Mouse (Mus musculus) gonadal fat pad, adult 2 months (tissue): ENCODE data around the gene Atf6b. TPM values are rescaled to one million over a fixed set of nuclear protein-coding genes. Genes with fewer than 3 reads are reported as not detected.

ENCODE experiments used
- DNase-seq: peaks from one replicate; pipeline ENCODE4 v3.0.0-alpha.2; 2012; ENCODE audit warnings: low read depth
- polyA plus RNA-seq: library from polyadenylated mRNA; depleted of rRNA; stranded (reverse); fragments of >200 nt; gene quantifications from 2 replicates; pipeline ENCODE4 v1.2.3, GENCODE M21; 2012

Atf6b gene
- polyA plus RNA-seq, 1 experiment = 87.8 TPM

DNA sequence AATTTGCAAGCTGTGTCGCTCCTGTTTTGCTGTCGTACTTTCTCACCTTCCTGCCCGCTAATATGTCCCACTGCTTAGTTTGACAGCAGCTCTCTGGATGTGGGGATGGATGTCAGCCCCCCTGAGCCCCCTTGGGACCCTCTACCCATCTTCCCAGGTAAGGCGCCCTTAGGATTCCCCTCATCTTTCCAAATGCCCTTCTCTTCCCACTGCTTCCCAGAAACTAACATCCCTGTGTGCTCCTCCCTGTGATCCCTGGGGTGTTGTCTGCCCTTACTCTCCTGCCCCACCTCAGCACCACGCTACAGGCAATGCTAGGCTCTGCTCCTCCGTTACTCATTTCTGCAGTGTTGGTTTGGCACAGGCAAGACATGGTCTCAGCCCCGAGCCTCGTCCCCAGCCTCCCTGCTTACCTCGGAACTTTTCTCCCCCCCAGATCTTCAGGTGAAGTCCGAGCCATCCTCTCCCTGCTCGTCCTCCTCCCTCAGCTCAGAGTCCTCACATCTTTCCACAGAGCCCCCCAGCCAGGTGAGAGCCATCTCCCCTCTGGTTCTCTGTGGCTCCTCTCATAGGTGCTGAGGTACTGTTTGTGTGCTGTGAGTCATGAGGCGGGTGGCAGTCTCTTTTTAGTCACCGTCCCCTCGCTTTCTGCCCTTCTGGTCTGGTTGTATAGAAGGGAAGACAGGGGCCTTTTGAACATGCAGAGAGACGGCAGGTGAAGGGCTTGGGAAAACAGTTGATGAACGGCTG lies 1.4 kb downstream of the Atf6b start:
- DNase-seq = no peak

- no peak for DNase-seq
Measured at GRCm38 (mm10) chr17:34649106-34649864, 2.3 kb downstream of the Atf6b start.

DNA sequence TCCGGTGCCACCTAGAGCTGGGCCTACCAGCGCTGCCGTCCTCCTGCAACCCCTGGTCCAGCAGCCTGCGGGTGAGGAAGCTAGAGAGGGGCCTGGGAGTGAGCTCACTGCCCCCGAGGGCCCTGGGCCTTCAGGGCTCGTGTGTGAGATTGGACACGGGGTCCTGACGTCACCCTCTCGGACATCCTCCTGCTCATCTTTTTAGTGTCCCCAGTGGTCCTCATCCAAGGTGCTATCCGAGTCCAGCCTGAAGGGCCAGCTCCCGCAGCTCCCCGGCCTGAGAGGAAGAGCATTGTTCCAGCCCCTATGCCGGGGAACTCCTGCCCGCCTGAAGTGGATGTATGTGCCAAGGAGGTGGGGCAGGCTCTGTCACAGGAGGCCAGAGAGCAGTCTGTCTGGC lies 3.8 kb downstream of the Atf6b start:
- no peak for DNase-seq

- DNase-seq = no peak
Measured at GRCm38 (mm10) chr17:34651507-34652221, 4.7 kb downstream of the Atf6b start.

- DNase-seq = no peak
Measured at GRCm38 (mm10) chr17:34652546-34652945, 5.6 kb downstream of the Atf6b start.

GRCm38 (mm10) chr17:34652985-34653384 lies 6.0 kb downstream of the Atf6b start:
- DNase-seq = no peak

DNA sequence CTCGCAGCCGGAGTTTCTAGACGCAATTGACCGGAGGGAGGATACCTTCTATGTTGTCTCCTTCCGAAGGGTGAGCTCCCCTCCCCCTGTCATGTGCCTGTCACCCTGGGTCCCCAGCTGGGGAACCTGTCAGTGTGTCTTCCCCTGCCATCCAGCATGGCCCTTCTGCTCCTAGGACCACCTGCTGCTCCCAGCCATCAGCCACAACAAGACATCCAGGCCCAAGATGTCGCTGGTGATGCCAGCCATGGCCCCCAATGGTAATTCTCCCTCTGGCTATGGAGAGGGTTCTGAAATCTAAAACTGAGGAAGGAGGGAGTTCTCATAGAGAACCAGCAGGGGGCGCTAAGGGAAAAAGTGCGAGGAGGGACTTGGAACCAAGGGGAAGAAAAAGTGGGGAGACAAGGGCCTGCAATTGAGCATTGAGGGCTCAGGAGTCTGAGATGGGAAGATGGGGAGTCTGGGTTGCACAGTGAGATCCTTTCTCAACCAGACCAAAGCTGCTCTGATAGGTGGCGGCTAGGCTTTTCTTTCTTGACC lies 6.9 kb downstream of the Atf6b start:
- no peak for DNase-seq

- DNase-seq = no peak
Measured at GRCm38 (mm10) chr17:34654392-34654791, 7.4 kb downstream of the Atf6b start.

DNA sequence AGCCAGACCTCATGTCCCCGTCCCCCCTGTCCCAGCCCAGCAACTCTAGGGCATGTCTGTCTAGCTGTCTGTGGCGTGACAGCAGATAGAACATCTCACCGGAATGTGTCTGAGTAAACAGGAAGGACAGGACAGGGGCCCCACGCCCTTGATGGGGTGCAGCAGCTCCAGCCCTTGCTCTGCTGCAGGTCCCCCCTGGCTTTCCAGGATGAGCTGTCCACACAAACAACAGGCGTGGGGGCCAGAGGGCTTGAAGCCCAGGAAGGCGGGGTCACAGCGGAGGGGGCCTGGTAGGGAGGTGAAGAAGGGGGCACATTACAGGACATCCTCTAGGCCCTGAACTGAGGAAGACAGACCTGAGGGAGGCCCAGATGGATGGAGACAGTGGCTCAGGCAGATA lies 8.2 kb downstream of the Atf6b start:
- no peak for DNase-seq

- no peak for DNase-seq
Measured at GRCm38 (mm10) chr17:34655581-34655991, 8.6 kb downstream of the Atf6b start.

GRCm38 (mm10) chr17:34656666-34657065 lies 9.7 kb downstream of the Atf6b start:
- no peak for DNase-seq

DNA sequence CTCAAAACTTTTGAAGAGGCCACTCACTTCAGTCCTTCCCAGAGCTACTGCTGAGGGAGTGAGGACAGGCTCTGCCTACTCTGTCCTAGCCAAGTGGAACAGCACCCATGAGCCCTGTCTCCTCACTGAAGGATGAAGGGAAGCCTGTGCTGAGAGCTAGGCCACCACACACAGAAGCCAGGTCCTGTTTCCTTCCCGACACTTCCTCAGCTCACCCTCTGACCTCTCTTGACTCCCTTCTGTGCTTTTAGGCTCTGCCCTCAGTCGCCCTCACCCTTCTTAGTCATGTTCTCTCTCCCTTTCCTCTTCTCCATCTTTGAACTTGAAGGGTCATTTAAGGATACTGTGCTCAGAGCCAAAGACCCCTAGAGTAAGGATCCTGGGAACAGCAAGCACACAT lies 10.3 kb downstream of the Atf6b start:
- no peak for DNase-seq

DNA sequence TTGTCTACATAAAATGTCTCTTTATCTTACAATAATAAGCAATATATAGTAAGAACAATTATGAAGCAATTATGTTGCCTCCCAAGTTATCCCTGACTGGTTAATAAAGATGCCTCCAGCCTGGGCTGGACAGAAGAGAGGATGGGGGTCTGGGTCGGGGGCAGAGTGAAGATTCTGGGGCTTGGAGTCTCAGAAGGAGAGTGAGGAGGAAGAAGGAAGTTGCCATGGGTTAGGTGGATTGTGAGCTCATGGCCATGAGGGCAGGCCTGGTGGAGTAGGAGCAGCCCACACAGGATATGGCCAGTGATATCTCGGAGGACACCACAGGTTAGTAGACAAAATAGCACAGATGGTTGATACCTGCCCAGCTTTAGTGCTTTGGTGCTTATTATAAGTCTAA lies 11.2 kb downstream of the Atf6b start:
- DNase-seq = no peak

DNA sequence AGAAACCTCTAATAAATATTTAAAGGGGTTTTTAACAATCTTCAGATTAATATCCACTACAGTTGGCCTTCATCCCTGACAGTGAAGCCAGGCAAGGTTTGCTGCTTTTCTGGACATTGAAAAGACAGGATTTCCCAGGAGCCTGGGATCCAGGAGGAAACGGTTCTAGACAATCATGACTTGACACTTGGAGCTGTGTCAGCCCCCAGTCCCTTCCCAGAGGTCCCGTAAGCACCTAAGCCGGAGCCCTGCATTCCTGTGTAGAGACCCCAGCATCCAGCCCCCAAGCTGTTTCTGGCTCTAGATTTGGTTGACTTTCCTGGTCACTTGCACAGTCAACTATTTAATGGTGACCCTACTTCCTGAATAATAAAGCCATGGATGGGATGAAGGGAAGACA lies 11.6 kb downstream of the Atf6b start:
- no peak for DNase-seq

GRCm38 (mm10) chr17:34659181-34659896 lies 12.4 kb downstream of the Atf6b start:
- no peak for DNase-seq

DNA sequence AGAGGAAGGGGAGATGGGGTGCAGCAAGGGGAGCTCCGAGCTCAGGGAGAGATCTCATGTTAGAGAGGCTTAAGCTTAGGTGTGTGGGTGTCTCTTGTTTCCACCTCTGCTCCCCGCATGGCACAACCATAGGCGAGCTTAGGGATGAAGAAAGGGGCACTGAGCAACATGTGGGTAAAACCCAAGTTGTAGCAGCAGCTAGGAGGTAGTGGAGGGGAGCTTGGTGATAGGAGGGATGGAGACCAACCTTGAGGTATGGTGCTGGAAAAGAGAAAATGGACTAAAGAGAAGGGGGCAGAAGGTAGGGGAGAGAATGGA lies 12.9 kb downstream of the Atf6b start:
- DNase-seq = no peak

GRCm38 (mm10) chr17:34660259-34660820 lies 13.4 kb downstream of the Atf6b start:
- no peak for DNase-seq

DNA sequence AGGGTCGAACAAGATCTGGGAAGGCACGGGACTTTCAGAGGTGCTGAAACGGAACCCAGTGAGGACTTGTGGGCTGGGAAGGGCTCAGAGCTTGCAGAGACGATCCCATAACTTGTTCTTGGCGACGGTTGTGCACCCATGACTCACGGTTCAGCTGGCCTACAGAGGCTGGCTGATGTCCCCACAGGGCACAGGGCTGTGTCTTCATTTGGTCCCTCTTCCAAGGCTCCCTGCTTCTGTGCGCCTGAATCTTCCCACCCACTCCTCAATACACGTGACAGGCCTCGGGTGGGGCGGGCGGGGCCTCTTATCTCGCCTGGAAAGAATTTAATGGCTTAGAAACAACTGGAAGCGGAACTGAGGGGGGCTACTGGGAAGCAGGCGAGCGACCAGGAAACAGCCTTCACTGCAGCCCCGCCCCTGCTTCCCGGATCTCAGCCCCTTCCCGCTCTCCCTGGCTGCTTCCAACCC lies 14.2 kb downstream of the Atf6b start:
- no peak for DNase-seq

DNA sequence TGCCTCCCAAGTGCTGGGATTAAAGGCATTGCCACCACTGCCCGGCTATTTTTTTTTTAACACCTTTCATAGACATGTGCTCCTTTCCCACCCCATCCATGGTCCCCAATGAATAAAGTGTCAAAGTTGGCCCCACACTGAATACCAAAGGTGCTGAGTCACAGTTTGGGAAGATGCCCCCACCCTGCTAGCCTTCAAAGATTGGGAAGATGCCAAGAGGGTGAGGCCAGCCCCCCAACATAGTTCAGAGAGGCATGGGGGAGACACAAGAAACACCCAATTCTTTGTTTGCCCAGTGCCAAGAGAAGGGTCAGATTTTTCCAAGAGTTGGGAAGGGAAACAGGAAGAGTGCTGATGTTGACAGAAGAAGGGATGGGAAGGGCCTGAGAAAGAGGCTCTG lies 15.5 kb downstream of the Atf6b start:
- no peak for DNase-seq

DNA sequence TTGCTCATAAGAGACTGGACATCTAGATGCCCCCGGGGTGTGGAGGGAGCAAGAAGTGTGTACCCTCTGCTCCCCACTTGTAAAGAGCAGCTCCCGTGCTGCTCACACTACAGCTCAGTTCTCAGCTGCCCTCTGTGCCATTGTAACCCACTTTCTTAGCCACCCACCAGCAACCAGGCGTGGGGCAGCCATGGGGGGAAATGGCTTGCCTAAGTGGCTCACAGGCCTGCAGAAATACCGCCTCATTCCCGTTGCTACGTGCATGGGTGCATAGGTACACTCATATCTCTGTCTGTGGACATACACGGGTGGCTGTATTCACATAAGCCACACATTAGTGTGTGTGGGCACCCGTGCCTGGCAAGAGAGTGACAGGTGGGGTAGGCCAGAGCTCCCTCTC lies 16.0 kb downstream of the Atf6b start:
- DNase-seq = no peak

DNA sequence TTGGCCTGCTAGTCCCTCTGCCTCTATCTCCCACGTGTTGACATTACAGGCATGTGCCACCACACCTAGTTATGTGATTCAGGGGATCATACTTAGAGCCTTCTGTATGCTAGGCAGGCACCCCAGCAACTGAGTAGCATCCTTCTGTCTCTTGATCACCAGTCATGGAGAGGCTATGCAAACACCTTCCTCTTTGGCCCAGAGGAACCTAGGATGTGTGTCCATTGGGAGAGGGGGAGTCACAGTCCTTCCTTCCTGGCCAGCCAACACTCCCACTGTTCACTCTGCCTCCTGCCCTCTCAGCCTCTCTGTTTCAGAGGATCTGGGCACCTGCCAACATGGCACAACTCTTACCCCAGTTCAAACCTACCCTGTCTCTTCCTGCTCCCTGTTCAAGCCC lies 16.6 kb downstream of the Atf6b start:
- no peak for DNase-seq

- DNase-seq = no peak
Measured at GRCm38 (mm10) chr17:34664472-34664871, 17.5 kb downstream of the Atf6b start.
